Mouse (Mus musculus) cerebellum, adult 9-11 months (tissue): ENCODE measurements around the gene Krtap16-1.

Source experiments
- DNase-seq: peaks from one replicate; pipeline ENCODE4 v3.0.0; 2022

Gene Krtap16-1

GRCm38 (mm10) chr11:99986180-99986647 is at the start of gene Krtap16-1:
TSS of gene Krtap16-1 (minus strand) at chr11:99986597.
- DNase-seq: peak; percentile 33

GRCm38 (mm10) chr11:100029768-100030167 is 43.4 kb upstream of the Krtap16-1 start, which contains the start of gene Krt33b:
TSS of gene Krt33b (minus strand) at chr11:100029868.
- no peak for DNase-seq

GRCm38 (mm10) chr11:100021438-100021837 is 35.0 kb upstream of the Krtap16-1 start:
- DNase-seq: no peak

GRCm38 (mm10) chr11:100019466-100019865 is 33.1 kb upstream of the Krtap16-1 start:
- no peak for DNase-seq

- DNase-seq: no peak
These were observed 29.7 kb upstream of the Krtap16-1 start, which contains the start of gene Krt33a for GRCm38 (mm10) chr11:100016112-100016511. TSS of gene Krt33a (minus strand) at chr11:100016212.

- no peak for DNase-seq
These were observed 27.3 kb upstream of the Krtap16-1 start for GRCm38 (mm10) chr11:100013691-100014171.

- DNase-seq: no peak
These were observed 24.3 kb upstream of the Krtap16-1 start for GRCm38 (mm10) chr11:100010682-100011081.

- DNase-seq: no peak
These were observed 21.9 kb upstream of the Krtap16-1 start for GRCm38 (mm10) chr11:100008336-100008735.

GRCm38 (mm10) chr11:100006624-100007023 is 20.2 kb upstream of the Krtap16-1 start:
- no peak for DNase-seq

- no peak for DNase-seq
These were observed 19.5 kb upstream of the Krtap16-1 start for GRCm38 (mm10) chr11:100005905-100006304.

GRCm38 (mm10) chr11:100004846-100005245 is 18.4 kb upstream of the Krtap16-1 start:
- peak; percentile 34 for DNase-seq

- DNase-seq: no peak
These were observed 12.7 kb upstream of the Krtap16-1 start for GRCm38 (mm10) chr11:99999091-99999490.

GRCm38 (mm10) chr11:99994384-99994661 is 7.9 kb upstream of the Krtap16-1 start:
- no peak for DNase-seq

- DNase-seq: no peak
These were observed 7.4 kb upstream of the Krtap16-1 start, which contains the start of gene Krtap17-1 for GRCm38 (mm10) chr11:99993620-99994383. TSS of gene Krtap17-1 (minus strand) at chr11:99993994.

- DNase-seq: no peak
These were observed 4.2 kb upstream of the Krtap16-1 start for GRCm38 (mm10) chr11:99990571-99990970.

GRCm38 (mm10) chr11:99989881-99990405 is 3.5 kb upstream of the Krtap16-1 start:
- no peak for DNase-seq

GRCm38 (mm10) chr11:99988530-99988929 is 2.1 kb upstream of the Krtap16-1 start:
- DNase-seq: no peak

GRCm38 (mm10) chr11:99985291-99986092 is 905 bp downstream of the Krtap16-1 start:
- DNase-seq: peak; percentile 96

- DNase-seq: no peak
These were observed 3.0 kb downstream of the Krtap16-1 start for GRCm38 (mm10) chr11:99983442-99983841.

GRCm38 (mm10) chr11:99982731-99983130 is 3.7 kb downstream of the Krtap16-1 start:
- DNase-seq: no peak

- DNase-seq: no peak
These were observed 7.4 kb downstream of the Krtap16-1 start, which contains the start of gene Krtap29-1 for GRCm38 (mm10) chr11:99978953-99979352. TSS of gene Krtap29-1 (minus strand) at chr11:99979053.

GRCm38 (mm10) chr11:99965961-99966360 is 20.4 kb downstream of the Krtap16-1 start:
- no peak for DNase-seq

GRCm38 (mm10) chr11:99964213-99964612 is 22.2 kb downstream of the Krtap16-1 start:
- no peak for DNase-seq
